Mouse (Mus musculus): ENCODE data around the gene Nodal.

Nodal gene

GRCm38 (mm10) chr10:61398125-61398524 is 19.6 kb upstream of the Nodal start:
- no peak for DNase-seq (ENCODE audit: low read depth, low spot score)

- DNase-seq (ENCODE audit: low read depth, low spot score), result peak; percentile 84
Measured at GRCm38 (mm10) chr10:61399156-61399734, 18.5 kb upstream of the Nodal start.

DNA sequence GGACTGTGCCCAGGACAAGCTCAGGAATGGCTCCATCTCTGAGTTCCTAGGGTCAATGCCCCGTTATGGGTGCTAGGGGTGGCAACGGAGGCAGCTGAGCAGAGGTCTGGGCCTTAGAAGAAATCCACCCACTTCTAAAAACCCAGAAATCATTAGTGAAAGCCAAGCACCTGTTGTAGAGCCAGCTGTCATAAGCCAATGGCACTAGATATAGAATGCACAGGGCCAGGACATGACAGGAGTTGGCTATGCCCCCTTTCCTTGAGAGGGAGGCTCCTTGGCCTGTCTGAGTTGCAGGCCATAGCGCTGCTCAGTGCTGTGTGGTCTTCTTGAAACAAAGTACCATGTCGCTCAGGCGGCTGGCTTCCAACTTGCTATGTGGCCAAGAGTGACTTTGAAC is 17.4 kb upstream of the Nodal start:
- DNase-seq (ENCODE audit: low read depth, low spot score), result no peak

GRCm38 (mm10) chr10:61402480-61402879 is 15.3 kb upstream of the Nodal start:
- DNase-seq (ENCODE audit: low read depth, low spot score), result no peak

DNA sequence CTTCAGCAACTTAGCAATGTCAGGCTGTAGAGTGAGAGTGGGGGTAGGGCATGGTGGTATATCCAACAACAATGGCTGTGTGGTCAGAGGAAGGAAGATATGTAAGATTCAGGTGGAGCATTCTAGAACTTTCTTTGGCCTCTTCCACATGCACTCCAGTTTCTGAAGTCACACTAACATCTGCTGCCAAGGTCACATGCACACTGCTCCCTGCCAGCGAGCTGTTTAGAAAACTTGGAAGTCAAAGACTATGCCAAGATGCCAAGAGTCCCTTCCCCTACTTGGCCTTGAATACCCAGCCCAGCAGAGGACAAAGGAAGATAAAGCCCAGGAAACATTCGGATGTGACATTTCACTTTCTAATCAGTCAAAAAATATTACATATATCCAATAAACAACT is 14.9 kb upstream of the Nodal start:
- DNase-seq (ENCODE audit: low read depth, low spot score), result no peak

DNA sequence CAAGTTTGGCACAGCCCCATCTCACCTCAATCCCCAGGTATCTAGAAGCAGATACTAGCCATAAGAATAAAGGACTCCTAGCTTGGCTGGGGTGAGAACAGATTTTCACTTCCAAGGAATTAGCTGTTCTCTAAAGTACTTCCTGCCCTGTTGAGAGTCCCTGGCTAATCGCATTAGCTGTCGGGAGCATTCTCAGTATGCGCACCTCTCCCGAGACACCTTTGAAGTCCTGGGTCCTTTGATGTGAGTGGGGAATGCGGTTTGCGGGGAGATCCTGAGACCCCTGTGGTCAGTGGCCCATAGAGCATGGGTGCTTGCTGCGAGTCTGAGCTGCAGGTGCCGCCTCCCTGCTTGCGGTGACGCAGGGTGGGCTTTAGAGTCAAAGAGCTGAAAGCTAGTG is 11.8 kb upstream of the Nodal start:
- DNase-seq (ENCODE audit: low read depth, low spot score), result no peak

DNA sequence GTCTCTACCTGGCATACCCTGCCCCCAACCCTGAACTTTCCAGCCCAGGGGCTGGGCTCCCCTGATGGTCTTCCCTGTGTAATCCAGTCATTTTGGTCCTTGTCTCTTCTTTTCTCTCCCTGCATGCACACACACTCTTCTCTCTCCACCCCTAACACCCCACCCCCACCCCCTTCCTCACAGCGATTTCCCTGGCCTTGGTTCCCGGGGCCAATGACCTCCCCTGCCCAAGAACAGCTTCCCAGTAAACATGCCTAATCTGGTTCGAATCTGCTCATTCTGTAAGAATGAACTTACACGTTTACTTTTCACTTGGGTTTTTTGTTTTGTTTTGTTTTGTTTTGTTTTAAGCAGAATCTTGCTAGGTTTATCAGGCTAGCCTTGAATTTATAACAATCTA is 8.0 kb upstream of the Nodal start:
- DNase-seq (ENCODE audit: low read depth, low spot score), result no peak

DNA sequence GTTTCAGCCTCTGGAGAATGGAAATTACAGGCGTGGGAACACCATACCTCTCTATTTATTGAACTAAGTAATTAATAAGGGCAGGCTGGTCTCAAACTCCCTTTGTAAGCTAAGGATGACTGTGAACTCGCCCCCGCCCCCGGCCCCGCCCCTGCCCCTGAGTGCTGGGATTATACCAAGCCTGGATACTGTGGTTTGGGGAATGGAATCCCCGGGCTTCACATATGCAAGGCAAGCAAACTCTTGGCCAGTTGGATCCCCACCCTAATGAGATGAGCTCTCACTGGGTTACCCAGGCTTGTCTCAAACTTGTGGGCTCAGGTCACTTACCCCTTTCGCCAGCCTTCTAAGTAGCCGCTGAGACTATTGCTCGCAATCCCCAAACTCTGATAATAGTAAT is 7.6 kb upstream of the Nodal start:
- DNase-seq (ENCODE audit: low read depth, low spot score), result no peak

- no peak for DNase-seq (ENCODE audit: low read depth, low spot score)
Measured at GRCm38 (mm10) chr10:61412910-61413625, 4.7 kb upstream of the Nodal start.

GRCm38 (mm10) chr10:61415240-61415639 is 2.5 kb upstream of the Nodal start:
- no peak for DNase-seq (ENCODE audit: low read depth, low spot score)

DNA sequence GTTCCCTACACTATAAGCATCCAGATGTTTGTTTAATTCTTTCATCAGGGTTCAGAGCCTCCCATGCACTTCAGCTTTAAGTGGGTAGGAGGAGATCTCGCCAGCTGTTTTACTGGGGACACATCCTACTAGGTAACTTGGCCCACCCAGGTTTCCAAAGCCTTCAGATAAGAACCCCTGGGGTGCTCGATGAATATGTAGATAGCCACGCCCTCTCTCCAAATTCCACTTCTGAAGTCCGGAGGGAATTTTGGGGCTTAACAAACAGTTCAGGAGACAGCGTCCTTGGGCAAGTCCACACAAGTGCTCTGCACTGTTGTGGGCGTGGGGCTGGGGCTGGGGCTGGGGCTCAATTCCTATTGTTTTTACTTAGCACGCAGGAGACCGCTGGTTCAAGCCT is 1.9 kb upstream of the Nodal start:
- no peak for DNase-seq (ENCODE audit: low read depth, low spot score)

- no peak for DNase-seq (ENCODE audit: low read depth, low spot score)
Measured at GRCm38 (mm10) chr10:61416561-61416960, 1.2 kb upstream of the Nodal start.

- no peak for DNase-seq (ENCODE audit: low read depth, low spot score)
Measured at GRCm38 (mm10) chr10:61417046-61417445, 726 bp upstream of the Nodal start.

DNA sequence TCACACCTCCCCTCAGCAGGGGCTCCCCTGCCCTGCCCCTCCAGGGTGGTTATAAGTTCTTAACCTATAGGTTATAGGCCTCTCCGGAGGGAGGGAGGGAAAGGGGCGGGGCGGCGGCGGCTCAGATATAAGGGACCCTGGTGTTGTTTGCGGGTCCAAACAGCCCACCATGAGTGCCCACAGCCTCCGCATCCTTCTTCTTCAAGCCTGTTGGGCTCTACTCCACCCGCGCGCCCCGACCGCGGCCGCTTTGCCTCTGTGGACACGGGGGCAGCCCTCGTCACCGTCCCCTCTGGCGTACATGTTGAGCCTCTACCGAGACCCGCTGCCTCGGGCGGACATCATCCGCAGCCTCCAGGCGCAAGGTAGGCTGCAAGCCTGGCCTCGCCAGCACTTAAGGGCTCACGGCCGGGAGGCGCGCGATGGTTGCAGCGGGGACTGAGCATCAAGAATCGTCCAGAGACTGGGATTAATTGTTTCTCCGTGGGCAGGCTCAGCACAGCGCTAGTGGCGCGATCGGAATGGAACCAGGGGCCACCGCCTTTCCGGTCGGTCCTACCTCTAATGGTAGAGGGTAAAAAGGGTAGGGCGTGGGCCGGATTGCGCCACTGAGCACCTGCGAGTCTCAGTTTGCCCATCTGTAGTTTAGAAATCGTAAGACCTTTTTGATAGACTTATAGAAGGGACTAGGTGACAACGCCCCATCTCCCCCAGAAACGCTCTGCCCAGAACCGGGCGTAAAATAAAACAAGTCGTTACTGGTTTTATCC is 544 bp downstream of the Nodal start:
- DNase-seq (ENCODE audit: low read depth, low spot score), result no peak

DNA sequence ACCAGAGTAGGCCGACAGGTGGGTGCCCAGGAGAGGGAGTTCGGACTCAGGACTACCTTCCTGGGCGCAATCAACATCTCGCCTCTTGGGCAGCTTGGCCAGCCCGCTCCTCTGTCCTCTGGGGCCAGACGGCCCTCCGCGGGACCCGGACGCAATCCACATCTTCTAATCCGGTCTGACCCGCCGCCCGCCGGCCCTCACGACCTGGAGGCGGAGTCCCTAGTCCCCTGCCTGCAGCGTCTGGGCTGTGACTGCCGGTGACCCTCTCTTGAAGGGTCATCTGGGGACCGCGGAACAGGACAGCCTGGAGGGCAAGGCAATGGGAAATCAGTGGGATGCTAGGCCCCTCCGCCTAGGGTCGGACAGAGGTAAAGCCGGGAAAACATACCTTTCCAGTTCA is 1.4 kb downstream of the Nodal start:
- no peak for DNase-seq (ENCODE audit: low read depth, low spot score)

DNA sequence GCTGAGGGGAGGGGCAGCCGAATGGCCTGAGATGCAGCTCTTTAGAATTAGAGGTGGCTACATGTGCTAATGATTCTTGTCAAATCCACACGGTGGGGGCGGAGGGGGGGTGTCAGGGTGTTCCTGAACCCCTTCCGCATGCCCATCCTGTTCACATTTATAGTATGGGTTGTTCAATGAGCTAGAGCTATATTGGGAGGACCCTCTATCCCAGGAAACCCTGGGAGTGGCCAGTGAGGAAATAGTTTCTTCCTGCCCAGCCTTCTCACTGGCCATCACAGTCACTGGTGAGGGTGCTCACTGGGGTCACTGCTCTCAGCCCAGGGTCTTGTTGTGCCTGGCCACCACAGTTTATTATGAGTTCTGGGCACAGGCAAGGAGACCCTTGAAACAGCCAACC is 2.2 kb downstream of the Nodal start:
- no peak for DNase-seq (ENCODE audit: low read depth, low spot score)

- no peak for DNase-seq (ENCODE audit: low read depth, low spot score)
Measured at GRCm38 (mm10) chr10:61422861-61423260, 5.1 kb downstream of the Nodal start.

DNA sequence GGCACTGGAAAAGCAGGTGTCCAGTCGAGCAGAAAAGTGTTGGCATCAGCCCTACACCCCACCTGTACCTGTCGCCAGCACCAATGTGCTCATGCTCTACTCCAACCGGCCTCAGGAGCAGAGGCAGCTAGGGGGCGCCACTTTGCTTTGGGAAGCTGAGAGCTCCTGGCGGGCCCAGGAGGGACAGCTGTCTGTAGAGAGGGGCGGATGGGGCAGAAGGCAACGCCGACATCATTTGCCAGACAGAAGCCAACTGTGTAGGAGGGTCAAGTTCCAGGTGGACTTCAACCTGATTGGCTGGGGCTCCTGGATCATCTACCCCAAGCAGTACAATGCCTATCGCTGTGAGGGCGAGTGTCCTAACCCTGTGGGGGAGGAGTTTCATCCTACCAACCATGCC is 5.5 kb downstream of the Nodal start:
- no peak for DNase-seq (ENCODE audit: low read depth, low spot score)

DNA sequence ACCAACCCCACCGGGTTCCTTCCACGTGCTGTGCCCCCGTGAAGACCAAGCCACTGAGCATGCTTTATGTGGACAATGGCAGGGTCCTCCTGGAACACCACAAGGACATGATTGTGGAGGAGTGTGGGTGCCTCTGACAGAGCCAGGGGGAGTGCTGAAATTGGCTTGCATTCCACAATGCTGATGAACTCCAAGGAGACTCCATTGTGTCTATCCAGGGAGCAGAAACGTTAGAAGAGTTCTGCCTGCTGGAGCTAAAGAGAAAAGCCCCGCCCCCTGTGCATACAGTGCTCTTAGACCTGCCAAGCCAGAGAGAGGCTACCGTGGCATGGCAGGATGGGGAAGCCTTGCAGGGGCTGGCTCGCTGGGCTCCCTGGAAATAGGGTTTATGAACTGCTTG is 6.7 kb downstream of the Nodal start:
- DNase-seq (ENCODE audit: low read depth, low spot score), result no peak

DNA sequence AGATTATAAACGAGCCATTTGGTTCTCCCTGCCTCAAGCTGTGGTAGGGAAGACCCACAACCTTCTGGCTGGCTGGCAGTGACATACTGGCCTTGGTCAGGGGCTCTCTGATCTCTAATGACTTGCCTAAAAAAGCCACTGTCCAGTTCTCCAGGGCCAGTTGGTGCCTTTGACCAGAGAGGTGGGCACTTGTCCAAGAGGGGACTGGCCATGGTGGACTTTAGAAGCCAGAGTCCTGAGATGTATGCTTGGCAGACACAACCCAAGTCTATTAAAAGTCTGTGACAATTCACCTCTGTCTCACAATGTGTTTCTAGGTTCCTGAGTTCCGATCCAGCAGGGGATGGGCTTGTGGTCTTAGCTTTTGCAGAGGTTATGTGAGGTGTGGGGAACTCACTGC is 7.3 kb downstream of the Nodal start:
- no peak for DNase-seq (ENCODE audit: low read depth, low spot score)

GRCm38 (mm10) chr10:61426251-61426757 is 8.5 kb downstream of the Nodal start:
- no peak for DNase-seq (ENCODE audit: low read depth, low spot score)

DNA sequence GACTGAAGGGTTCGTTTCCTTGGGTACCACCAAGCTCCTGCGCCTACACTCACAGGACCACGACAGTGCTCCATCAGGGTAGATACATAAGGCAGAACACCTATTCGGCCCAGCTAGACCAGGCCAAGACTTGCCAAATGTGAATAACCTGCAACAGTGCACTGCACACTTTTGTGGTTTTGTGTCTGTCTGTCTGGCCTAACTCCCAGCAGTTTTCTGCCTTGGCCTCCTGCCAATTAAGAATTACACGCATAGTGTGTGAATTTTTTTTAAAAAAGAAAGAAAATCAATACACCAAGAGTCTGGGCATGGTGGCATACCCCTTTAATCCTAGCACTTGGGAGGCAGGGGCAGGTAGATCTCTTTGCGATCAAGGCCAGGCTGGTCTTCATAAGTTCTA is 10.2 kb downstream of the Nodal start:
- no peak for DNase-seq (ENCODE audit: low read depth, low spot score)

GRCm38 (mm10) chr10:61428416-61428815 is 10.6 kb downstream of the Nodal start:
- no peak for DNase-seq (ENCODE audit: low read depth, low spot score)
